Mouse (Mus musculus) midbrain, postnatal 0 days (tissue): ENCODE data around the gene Dld. TPM values are rescaled to one million over a fixed set of nuclear protein-coding genes. Genes with fewer than 3 reads are reported as not detected.

ENCODE experiments used
- ATAC-seq: fragments of 200-750 bp; cut with Nextera tagmentation; 2 replicates; pipeline ENCODE4 v1.8.0; 2017; ENCODE audit warnings: moderate number of reproducible peaks, mild to moderate bottlenecking, moderate TSS enrichment, moderate library complexity; ENCODE audit not compliant: low FRiP score
- DNase-seq: peaks from one replicate; pipeline ENCODE4 v3.0.0-alpha.2; 2015; ENCODE audit warnings: low spot score
- H3K27ac ChIP-seq: fragments of 300-500 bp; sonication (generic); 2 replicates; pipeline ENCODE4 v1.5.1; 2014; ENCODE audit warnings: low read depth, mild to moderate bottlenecking, low read length, mixed read lengths
- H3K27me3 ChIP-seq: fragments of 300-500 bp; sonication (generic); 2 replicates; pipeline ENCODE4 v1.6.1; 2014; ENCODE audit warnings: low read length, control low read depth, mixed read lengths; ENCODE audit not compliant: insufficient read depth
- H3K36me3 ChIP-seq: fragments of 300-500 bp; sonication (generic); 2 replicates; pipeline ENCODE4 v1.6.1; 2014; ENCODE audit warnings: low read length, control low read depth, mixed read lengths; ENCODE audit not compliant: insufficient read depth
- H3K4me1 ChIP-seq: fragments of 300-500 bp; sonication (generic); 2 replicates; pipeline ENCODE4 v1.6.1; 2014; ENCODE audit warnings: mild to moderate bottlenecking, control low read depth, antibody characterized with exemption, low read length, mixed read lengths; ENCODE audit not compliant: insufficient read depth
- H3K4me2 ChIP-seq: fragments of 300-500 bp; sonication (generic); 2 replicates; pipeline ENCODE4 v1.6.1; 2014; ENCODE audit warnings: low read depth, mild to moderate bottlenecking, low read length, mixed read lengths; ENCODE audit not compliant: poor library complexity, severe bottlenecking
- H3K4me3 ChIP-seq: fragments of 300-500 bp; sonication (generic); 2 replicates; pipeline ENCODE4 v1.5.1; 2014; ENCODE audit warnings: low read depth, mild to moderate bottlenecking, low read length, moderate library complexity
- H3K9ac ChIP-seq: fragments of 300-500 bp; sonication (generic); replicated peaks from 2 replicates; pipeline ENCODE4 v1.6.1; 2014; ENCODE audit warnings: mild to moderate bottlenecking, low read length, moderate library complexity, mixed read lengths; ENCODE audit not compliant: poor library complexity, severe bottlenecking
- H3K9me3 ChIP-seq: fragments of 300-500 bp; sonication (generic); 2 replicates; pipeline ENCODE4 v1.6.1; 2016; ENCODE audit warnings: low read length, control low read depth
- CTCF ChIP-seq: IDR thresholded peaks from 2 replicates; pipeline ENCODE4 v1.5.1; 2016; ENCODE audit warnings: antibody characterized with exemption, mild to moderate bottlenecking
- WGBS: fragments of 180-500 bp; shearing (Covaris S2); extraction: QIAGEN DNeasy Blood & Tissue Kit; methylation state at CpG from one replicate; pipeline ENCODE4 v1.1.7; 2014; 5-methylcytosine and 5-hydroxymethylcytosine counted together
- polyA plus RNA-seq: library from polyadenylated mRNA; unstranded; fragments of >200 nt; fragmentation: Nextera tagmentation; extraction: Ambion mirVana; gene quantifications from 2 replicates; pipeline ENCODE4 v1.2.1, GENCODE M21; 2015
- total RNA-seq: library from RNA; depleted of rRNA; stranded (reverse); fragments of >200 nt; gene quantifications from 2 replicates; pipeline ENCODE4 v1.2.3, GENCODE M21; 2014

The Dld gene
- total and polyA plus RNA-seq, 2 experiments from 2014 or later, result 41.0 to 122 TPM

- Histone ChIP-seq H3K4me2 (peak overlapping the region; percentile 35; the same call in 1 of the 2 replicates), H3K27ac (no peak overlapping the region), H3K4me3 (no peak overlapping the region), H3K27me3 (no peaks in the 10 kb centered on the region), H3K36me3 (no peaks in the 10 kb centered on the region), H3K9ac (no peak overlapping the region), H3K4me1 (no peaks in the 10 kb centered on the region), H3K9me3 (no peaks in the 10 kb centered on the region)
- DNase-seq (peak; percentile 92), ATAC-seq (peak; percentile 82)
- 32% methylated on average over 9 of the region's 9 CpGs for WGBS
- peak; percentile 89 for TF ChIP-seq CTCF
Measured at GRCm38 (mm10) chr12:31374603-31375282, 23.5 kb upstream of the Dld start.

- Histone ChIP-seq H3K4me2 (no peak overlapping the region), H3K9ac (no peak overlapping the region), H3K4me3 (no peak overlapping the region), H3K4me1 (no peaks in the 10 kb centered on the region), H3K27ac (no peak overlapping the region), H3K9me3 (no peaks in the 10 kb centered on the region), H3K27me3 (no peaks in the 10 kb centered on the region), H3K36me3 (no peaks in the 10 kb centered on the region)
- DNase-seq (no peak), ATAC-seq (no peak)
- peak; percentile 12; the same call in 1 of the 2 replicates for TF ChIP-seq CTCF
- 78% methylated on average over 7 of the region's 7 CpGs for WGBS
Measured at GRCm38 (mm10) chr12:31369656-31370055, 18.4 kb upstream of the Dld start.

GRCm38 (mm10) chr12:31369118-31369517, 17.9 kb upstream of the Dld start:
- WGBS, result 92% methylated on average over 1 of the region's 1 CpGs
- H3K9me3 ChIP-seq, result no peaks in the 10 kb centered on the region
- no peak overlapping the region for H3K9ac ChIP-seq
- H3K36me3 ChIP-seq, result no peaks in the 10 kb centered on the region
- H3K27me3 ChIP-seq, result no peaks in the 10 kb centered on the region
- no peaks in the 10 kb centered on the region for H3K4me1 ChIP-seq
- DNase-seq, result no peak
- no peak overlapping the region for H3K4me2 ChIP-seq
- no peak for ATAC-seq
- no peak overlapping the region for H3K4me3 ChIP-seq
- TF ChIP-seq CTCF, result no peak
- H3K27ac ChIP-seq, result no peak overlapping the region

GRCm38 (mm10) chr12:31367721-31368120, 16.5 kb upstream of the Dld start:
- Histone ChIP-seq H3K9ac (no peak overlapping the region), H3K4me1 (no peaks in the 10 kb centered on the region), H3K4me2 (no peak overlapping the region), H3K27ac (no peak overlapping the region), H3K9me3 (no peaks in the 10 kb centered on the region), H3K36me3 (no peaks in the 10 kb centered on the region), H3K4me3 (no peak overlapping the region), H3K27me3 (no peaks in the 10 kb centered on the region)
- DNase-seq, result no peak
- ATAC-seq, result no peak
- TF ChIP-seq CTCF, result no peak
- 84% methylated on average over 5 of the region's 5 CpGs for WGBS

- ATAC-seq, result no peak
- no peaks in the 10 kb centered on the region for H3K36me3 ChIP-seq
- no peaks in the 10 kb centered on the region for H3K27me3 ChIP-seq
- DNase-seq, result no peak
- H3K4me3 ChIP-seq, result no peak overlapping the region
- H3K4me1 ChIP-seq, result no peaks in the 10 kb centered on the region
- H3K9me3 ChIP-seq, result no peaks in the 10 kb centered on the region
- no peak overlapping the region for H3K4me2 ChIP-seq
- H3K9ac ChIP-seq, result no peak overlapping the region
- H3K27ac ChIP-seq, result no peak overlapping the region
- TF ChIP-seq CTCF, result no peak
- WGBS, result 61% methylated on average over 3 of the region's 3 CpGs
Measured at GRCm38 (mm10) chr12:31366428-31366827, 15.2 kb upstream of the Dld start.

GRCm38 (mm10) chr12:31350191-31350943, 886 bp downstream of the Dld start:
- no peaks in the 10 kb centered on the region for H3K27me3 ChIP-seq
- no peak for TF ChIP-seq CTCF
- ATAC-seq (0 out of 2 replicates have a peak, but pooled peaks have one; percentile 2), DNase-seq (no peak)
- H3K9me3 ChIP-seq, result no peaks in the 10 kb centered on the region
- H3K4me3 ChIP-seq, result peak overlapping the region; percentile 98
- peak overlapping the region; percentile 94 for H3K9ac ChIP-seq
- WGBS, result 32% methylated on average over 15 of the region's 15 CpGs
- H3K27ac ChIP-seq, result peak overlapping the region; percentile 83; the same call in 1 of the 2 replicates
- H3K4me1 ChIP-seq, result peaks cover 4% of the 10 kb centered on the region
- H3K36me3 ChIP-seq, result peaks cover 4% of the 10 kb centered on the region
- peak overlapping the region; percentile 62 for H3K4me2 ChIP-seq
